Comparison of ENCODE assay signal across 8 mouse cellular contexts in genomic region chr3:36688874-36689273, GRCm38 (mm10). TPM values are rescaled to one million over a fixed set of nuclear protein-coding genes. Genes with fewer than 3 reads are reported as not detected.
DNase-seq lines count a peak whose midpoint lies in the region; ATAC-seq lines count a peak whose summit lies in the region.

No protein-coding gene starts in this region.

- peak; percentile 58; the same call in 1 of the 2 replicates for ATAC-seq in hindbrain, embryonic 12.5 days (ENCODE audit: low FRiP score)

- peak; percentile 81 for DNase-seq in R1 (ENCODE audit: low read depth, low spot score)
- peak; percentile 47 for DNase-seq in cerebellum, adult 9-10 months
- peak; percentile 25 to 40 for DNase-seq in frontal cortex, postnatal 14 days (ENCODE audit: low spot score in 2 of 2)
- DNase-seq in layer of hippocampus, postnatal 10 days (ENCODE audit: low spot score in 2 of 2): peak; percentile 74 to 85
- peak; percentile 85 for DNase-seq in lung, postnatal 10 days
- peak; percentile 44 for DNase-seq in right cerebral cortex, adult 18-20 months
- DNase-seq in urinary bladder, postnatal 36 days (ENCODE audit: low spot score in 2 of 2): peak; percentile 29 to 42

- H3K9ac ChIP-seq in hindbrain, embryonic 12.5 days: no peak overlapping the region

- peak overlapping the region; percentile 80 for H3K4me2 ChIP-seq in hindbrain, embryonic 12.5 days (replicated peaks)

- H3K27me3 ChIP-seq in hindbrain, embryonic 12.5 days: peaks cover 20% of the 10 kb centered on the region

- WGBS in hindbrain, embryonic 12.5 days: 4% methylated on average over 21 of the region's 21 CpGs

- peak overlapping the region; percentile 73 for H3K4me3 ChIP-seq in hindbrain, embryonic 12.5 days

- peaks cover 8% of the 10 kb centered on the region for H3K4me1 ChIP-seq in hindbrain, embryonic 12.5 days

- H3K9me3 ChIP-seq in hindbrain, embryonic 12.5 days (replicated peaks): no peaks in the 10 kb centered on the region

- no peak overlapping the region for H3K27ac ChIP-seq in hindbrain, embryonic 12.5 days

- no peaks in the 10 kb centered on the region for H3K36me3 ChIP-seq in hindbrain, embryonic 12.5 days

RNA-seq across cellular contexts. Expression of gene Trpc3, which starts 1.1 kb away (rescaled TPM):
- polyA plus RNA-seq in hindbrain, embryonic 12.5 days (2016; fragmentation: Nextera tagmentation; extraction: Ambion mirVana): 5.5 and 8.1 TPM in 2 replicates
- 10 to 100 TPM; 13.8 to 15.4 TPM for total RNA-seq in layer of hippocampus, postnatal 10 days (2021)

Comparison
In these comparisons a context has a peak if more than half of its experiments do, and no peak if none do; other contexts are left out.
1. DNase-seq: peak in every context shown above with its lines; median percentile 85 in lung, postnatal 10 days; 81 in R1; 80 in layer of hippocampus, postnatal 10 days; 47 in cerebellum, adult 9-10 months; 44 in right cerebral cortex, adult 18-20 months; 36 in urinary bladder, postnatal 36 days; 32 in frontal cortex, postnatal 14 days.